31 mouse cellular contexts compared by ENCODE assay signal in the genomic region with DNA sequence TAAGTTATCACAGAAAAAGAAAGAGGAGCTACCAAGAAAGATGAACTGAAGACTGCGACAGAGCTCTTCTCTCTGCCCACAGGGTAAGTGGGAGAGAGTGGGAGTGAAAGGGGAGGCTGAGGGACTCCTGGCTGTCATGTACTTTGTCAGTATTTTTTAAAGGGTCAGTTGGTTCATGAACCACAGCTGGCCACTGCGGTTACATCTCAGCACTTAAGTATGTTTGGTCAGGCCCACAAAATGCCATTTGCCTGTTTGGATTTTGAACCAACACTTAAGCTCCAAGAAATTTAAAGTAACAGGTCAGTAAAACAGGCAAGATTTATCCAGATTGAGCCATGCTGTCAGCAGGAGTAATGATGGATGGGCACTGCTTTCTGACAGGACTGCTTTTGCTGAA.
DNase-seq lines count a peak whose midpoint lies in the region; ATAC-seq and TF ChIP-seq lines count a peak whose summit lies in the region.
"Had no signal": no experiment of that assay in that cellular context is flagged by ENCODE, and none has a peak within 500 bp of the region (broad histone marks: within the 10 kb centered on the region; RNA-seq: fewer than 3 reads in every experiment).

No protein-coding gene starts in this region.

- H3K4me2 ChIP-seq in kidney, postnatal 0 days (ENCODE audit: low read length): no peak overlapping the region
- H3K4me2 ChIP-seq: embryonic facial prominence, embryonic 12.5 days; heart, embryonic 15.5 days; hindbrain, embryonic 12.5 days; intestine, embryonic 15.5 days; limb, embryonic 13.5 days; liver, embryonic 11.5 days; midbrain, embryonic 13.5 days; neural tube, embryonic 13.5 days had no signal

- TF ChIP-seq CTCF in kidney, postnatal 0 days (IDR thresholded peaks at IDR 0.05; ENCODE audit: low read depth): no peak
- no peak for TF ChIP-seq CTCF in kidney, adult 2 months (conservative IDR thresholded peaks at IDR 0.05; ENCODE audit: insufficient read depth, insufficient read length, low read depth, low read length)
- no peak for TF ChIP-seq CTCF in embryonic fibroblast, embryonic 13.5 days (IDR thresholded peaks at IDR 0.05; ENCODE audit: borderline replicate concordance, insufficient read depth, low read length)

- H3K27ac ChIP-seq in kidney, postnatal 0 days: no peak overlapping the region
- no peak overlapping the region for H3K27ac ChIP-seq in kidney, adult 2 months (ENCODE audit: insufficient read depth, low read depth, low read length)
- H3K27ac ChIP-seq in embryonic fibroblast, embryonic 13.5 days (ENCODE audit: insufficient read depth, low read length): peak overlapping the region; percentile 67
- H3K27ac ChIP-seq: embryonic facial prominence, embryonic 12.5 days; heart, embryonic 15.5 days; hindbrain, embryonic 12.5 days; hindbrain, postnatal 0 days; intestine, embryonic 15.5 days; layer of hippocampus, adult 2 months; limb, embryonic 13.5 days; macrophage; midbrain, embryonic 13.5 days; neural tube, embryonic 13.5 days; stomach, postnatal 0 days had no signal

- no peaks in the 10 kb centered on the region for H3K36me3 ChIP-seq in kidney, postnatal 0 days (ENCODE audit: insufficient read depth, low read length)
- no peaks in the 10 kb centered on the region for H3K36me3 ChIP-seq in kidney, adult 2 months (ENCODE audit: control insufficient read depth, insufficient read depth, low read length)
- H3K36me3 ChIP-seq: embryonic facial prominence, embryonic 12.5 days; heart, embryonic 15.5 days; hindbrain, embryonic 12.5 days; intestine, embryonic 15.5 days; limb, embryonic 13.5 days; midbrain, embryonic 13.5 days; neural tube, embryonic 13.5 days had no signal

- H3K4me3 ChIP-seq in kidney, postnatal 0 days (replicated peaks; ENCODE audit: low read depth, low read length): no peak overlapping the region
- no peak overlapping the region for H3K4me3 ChIP-seq in kidney, adult 2 months (ENCODE audit: insufficient read depth, low read depth, low read length)
- H3K4me3 ChIP-seq in embryonic fibroblast, embryonic 13.5 days (ENCODE audit: insufficient read depth, low read length): no peak overlapping the region
- H3K4me3 ChIP-seq: embryonic facial prominence, embryonic 12.5 days; heart, embryonic 15.5 days; hindbrain, embryonic 12.5 days; intestine, embryonic 15.5 days; layer of hippocampus, adult 2 months; limb, embryonic 13.5 days; midbrain, embryonic 13.5 days; neural tube, embryonic 13.5 days had no signal

- no peak for TF ChIP-seq POLR2A in kidney, adult 2 months (IDR thresholded peaks at IDR 0.05; ENCODE audit: low read depth, low read length)
- no peak for TF ChIP-seq POLR2A in embryonic fibroblast, embryonic 13.5 days (IDR thresholded peaks at IDR 0.05; ENCODE audit: low read depth, low read length)

- DNase-seq in kidney, postnatal 0 days (ENCODE audit: low spot score): peak; percentile 61
- no peak for DNase-seq in kidney, adult 2 months
- peak; percentile 96 for DNase-seq in 3T3-L1 (ENCODE audit: low read depth, low spot score)
- peak; percentile 52 for DNase-seq in lung, postnatal 36 days
- no peak for DNase-seq in adrenal gland, adult 8-10 months
- DNase-seq in left cerebral cortex, adult 18-20 months (ENCODE audit: low spot score in 2 of 2): no peak
- DNase-seq: adrenal gland, postnatal 25 days; cerebellum, adult 11-12 months; cerebellum, postnatal 25 days; gastrocnemius, postnatal 10 days; heart, postnatal 36 days; kidney, adult 8-10 months; kidney, postnatal 25 days; right cerebral cortex, postnatal 4 days; thymus, adult 18-20 months; thymus, postnatal 25 days had no signal

- no peak overlapping the region for H3K9ac ChIP-seq in kidney, postnatal 0 days (ENCODE audit: low read depth, low read length)
- H3K9ac ChIP-seq: embryonic facial prominence, embryonic 12.5 days; heart, embryonic 15.5 days; hindbrain, embryonic 12.5 days; intestine, embryonic 15.5 days; limb, embryonic 13.5 days; midbrain, embryonic 13.5 days; neural tube, embryonic 13.5 days had no signal

- ATAC-seq in kidney, postnatal 0 days (replicated peaks; ENCODE audit: low FRiP score, low read depth): no peak
- ATAC-seq: CD4-positive, CD25-positive, alpha-beta regulatory T cell, adult 4 months; forebrain, embryonic 16.5 days; hindbrain, postnatal 0 days; intestine, embryonic 15.5 days; midbrain, embryonic 13.5 days had no signal

- no peaks in the 10 kb centered on the region for H3K4me1 ChIP-seq in kidney, postnatal 0 days (replicated peaks; ENCODE audit: insufficient read depth, low read length)
- H3K4me1 ChIP-seq in kidney, adult 2 months (ENCODE audit: control insufficient read depth, insufficient read depth, low read length): no peaks in the 10 kb centered on the region; the same call in 1 of the 2 replicates
- H3K4me1 ChIP-seq in embryonic fibroblast, embryonic 13.5 days (ENCODE audit: control insufficient read depth, insufficient read depth, low read length): peaks cover 18% of the 10 kb centered on the region
- H3K4me1 ChIP-seq: embryonic facial prominence, embryonic 12.5 days; hindbrain, embryonic 12.5 days; midbrain, embryonic 13.5 days; neural tube, embryonic 13.5 days had no signal

- no peaks in the 10 kb centered on the region for H3K9me3 ChIP-seq in kidney, postnatal 0 days (replicated peaks; ENCODE audit: low read length)
- H3K9me3 ChIP-seq: embryonic facial prominence, embryonic 12.5 days; heart, embryonic 15.5 days; hindbrain, embryonic 12.5 days; intestine, embryonic 15.5 days; limb, embryonic 13.5 days; midbrain, embryonic 13.5 days; neural tube, embryonic 13.5 days had no signal

- WGBS in kidney, postnatal 0 days: 31% methylated on average over 2 of the region's 2 CpGs
- WGBS in kidney, adult 2 months: 38% methylated on average over 2 of the region's 2 CpGs

- H3K27me3 ChIP-seq in kidney, postnatal 0 days (ENCODE audit: insufficient read depth, low read length): no peaks in the 10 kb centered on the region
- no peaks in the 10 kb centered on the region for H3K27me3 ChIP-seq in kidney, adult 2 months (replicated peaks; ENCODE audit: control insufficient read depth, insufficient read depth, low read length)
- H3K27me3 ChIP-seq: embryonic facial prominence, embryonic 12.5 days; heart, embryonic 15.5 days; hindbrain, embryonic 12.5 days; intestine, embryonic 15.5 days; limb, embryonic 13.5 days; midbrain, embryonic 13.5 days; neural tube, embryonic 13.5 days had no signal

Comparison
In these comparisons a context has a peak if more than half of its experiments do, and no peak if none do; other contexts are left out.
1. DNase-seq: peak in kidney, postnatal 0 days (single experiment), 3T3-L1 (single experiment) and lung, postnatal 36 days (single experiment); none in kidney, adult 2 months (single experiment), adrenal gland, adult 8-10 months (single experiment) and left cerebral cortex, adult 18-20 months (0 of 2).